In the genomic region with DNA sequence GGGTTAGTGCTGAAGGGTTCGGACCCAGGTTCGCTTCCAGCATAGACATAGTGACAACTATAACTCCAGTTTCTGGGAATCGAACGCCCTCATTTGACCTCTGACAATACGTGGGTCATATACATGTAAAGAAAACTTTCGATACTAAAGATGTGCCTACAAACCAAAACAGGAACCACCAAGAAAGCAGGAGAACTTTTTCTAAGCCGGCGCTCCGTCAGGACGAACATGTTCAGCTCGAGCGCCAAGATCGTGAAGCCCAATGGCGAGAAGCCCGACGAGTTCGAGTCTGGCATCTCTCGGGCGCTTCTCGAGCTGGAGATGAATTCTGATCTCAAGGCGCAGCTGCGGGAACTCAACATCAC, we compare ENCODE assay signal across 9 mouse cellular contexts. TPM values are rescaled to one million over a fixed set of nuclear protein-coding genes. Genes with fewer than 3 reads are reported as not detected.
A peak's percentile ranks its signal among the peaks of the same experiment; 100 is the strongest.
DNase-seq lines count a peak whose midpoint lies in the region; ATAC-seq and TF ChIP-seq lines count a peak whose summit lies in the region.
"Had no signal": no experiment of that assay in that cellular context is flagged by ENCODE, and none has a peak within 500 bp of the region (broad histone marks: within the 10 kb centered on the region; RNA-seq: fewer than 3 reads in every experiment).

No protein-coding gene starts in this region.

- peak overlapping the region; percentile 71 for H3K4me3 ChIP-seq in cortical plate, adult 2 months (ENCODE audit: insufficient read depth, low read length)
- H3K4me3 ChIP-seq in heart, embryonic 15.5 days: peak overlapping the region; percentile 81
- peak overlapping the region; percentile 76 for H3K4me3 ChIP-seq in limb, embryonic 13.5 days
- H3K4me3 ChIP-seq in midbrain, postnatal 0 days (ENCODE audit: low read depth, low read length): peak overlapping the region; percentile 81

- ATAC-seq in heart, embryonic 15.5 days (replicated peaks; ENCODE audit: insufficient number of reproducible peaks, insufficient read depth, low FRiP score, low read depth): no peak
- ATAC-seq in limb, embryonic 13.5 days (ENCODE audit: low FRiP score, low read depth): no peak
- no peak for ATAC-seq in midbrain, postnatal 0 days (ENCODE audit: low FRiP score)

- H3K27ac ChIP-seq in cortical plate, adult 2 months (ENCODE audit: insufficient read depth, low read length): no peak overlapping the region
- peak overlapping the region; percentile 91 for H3K27ac ChIP-seq in heart, embryonic 15.5 days
- H3K27ac ChIP-seq in limb, embryonic 13.5 days: peak overlapping the region; percentile 63
- 0 out of 2 replicates have a peak overlapping the region, but pooled peaks have one; percentile 72 for H3K27ac ChIP-seq in midbrain, postnatal 0 days (ENCODE audit: low read depth, low read length)

- H3K36me3 ChIP-seq in heart, embryonic 15.5 days: peaks cover 19% of the 10 kb centered on the region
- peaks cover 38% of the 10 kb centered on the region for H3K36me3 ChIP-seq in limb, embryonic 13.5 days
- 0 out of 2 replicates have a peak, but pooled peaks cover 3% of the 10 kb centered on the region for H3K36me3 ChIP-seq in midbrain, postnatal 0 days (ENCODE audit: insufficient read depth, low read length)

- under 1% methylated on average over 22 of the region's 22 CpGs for WGBS in heart, embryonic 15.5 days
- WGBS in limb, embryonic 13.5 days: under 1% methylated on average over 22 of the region's 22 CpGs
- WGBS in midbrain, postnatal 0 days: 0% methylated on average over 22 of the region's 22 CpGs

- no peaks in the 10 kb centered on the region for H3K27me3 ChIP-seq in heart, embryonic 15.5 days
- H3K27me3 ChIP-seq in limb, embryonic 13.5 days: no peaks in the 10 kb centered on the region
- no peaks in the 10 kb centered on the region for H3K27me3 ChIP-seq in midbrain, postnatal 0 days (ENCODE audit: insufficient read depth, low read length)

- peak; percentile 37 to 46 for DNase-seq in adrenal gland, postnatal 36 days
- DNase-seq in adrenal gland, adult 8-10 months: no peak
- no peak for DNase-seq in midbrain, postnatal 0 days (ENCODE audit: low spot score)
- no peak for DNase-seq in adipocyte (ENCODE audit: low spot score)
- no peak for DNase-seq in cerebellum, adult 11 months

- TF ChIP-seq CTCF in cortical plate, adult 2 months (IDR thresholded peaks at IDR 0.05; ENCODE audit: extremely low read depth, insufficient read depth, low read length): no peak
- no peak for TF ChIP-seq CTCF in midbrain, postnatal 0 days (IDR thresholded peaks at IDR 0.05)

- TF ChIP-seq POLR2A in cortical plate, adult 2 months (IDR thresholded peaks at IDR 0.05; ENCODE audit: extremely low read depth, insufficient read depth, low read length): no peak

- no peaks in the 10 kb centered on the region for H3K9me3 ChIP-seq in heart, embryonic 15.5 days (replicated peaks)
- H3K9me3 ChIP-seq in limb, embryonic 13.5 days: no peaks in the 10 kb centered on the region
- no peaks in the 10 kb centered on the region for H3K9me3 ChIP-seq in midbrain, postnatal 0 days (ENCODE audit: low read length)

- H3K4me1 ChIP-seq in cortical plate, adult 2 months (ENCODE audit: control insufficient read depth, insufficient read depth, low read length): peaks cover 4% of the 10 kb centered on the region
- peaks cover 21% of the 10 kb centered on the region for H3K4me1 ChIP-seq in heart, embryonic 15.5 days (replicated peaks)
- H3K4me1 ChIP-seq in limb, embryonic 13.5 days: peaks cover 31% of the 10 kb centered on the region
- H3K4me1 ChIP-seq in midbrain, postnatal 0 days (ENCODE audit: insufficient read depth, low read length): peaks cover 10% of the 10 kb centered on the region; the same call in 1 of the 2 replicates

- peak overlapping the region; percentile 69 for H3K4me2 ChIP-seq in heart, embryonic 15.5 days
- peak overlapping the region; percentile 96 for H3K4me2 ChIP-seq in limb, embryonic 13.5 days (replicated peaks)
- H3K4me2 ChIP-seq in midbrain, postnatal 0 days (ENCODE audit: low read depth, low read length, poor library complexity, severe bottlenecking): peak overlapping the region; percentile 61

- H3K9ac ChIP-seq in heart, embryonic 15.5 days: peak overlapping the region; percentile 56
- H3K9ac ChIP-seq in limb, embryonic 13.5 days: peak overlapping the region; percentile 69
- 0 out of 2 replicates have a peak overlapping the region, but pooled peaks have one; percentile 19 for H3K9ac ChIP-seq in midbrain, postnatal 0 days (replicated peaks; ENCODE audit: low read length, poor library complexity, severe bottlenecking)

RNA-seq across cellular contexts. Expression of gene Mospd3, which starts 0.5 kb away (rescaled TPM):
- total RNA-seq in adrenal gland, postnatal 36 days (2021): 10 to 100 TPM; 45.6 to 47.8 TPM
- 10 to 100 TPM; 42.2 to 65.0 (median 52.4) TPM for total RNA-seq in adrenal gland, adult 8-10 months (2022)
- 45.1 and 45.3 TPM in 2 replicates for polyA plus RNA-seq in cortical plate, adult 2 months (2012; rRNA removed)
- polyA plus RNA-seq in heart, embryonic 15.5 days (2015; fragmentation: Nextera tagmentation; extraction: Ambion mirVana): 17.1 and 26.5 TPM in 2 replicates
- polyA plus RNA-seq in limb, embryonic 13.5 days (2015; fragmentation: Nextera tagmentation; extraction: Ambion mirVana): 27.9 and 28.7 TPM in 2 replicates
- total RNA-seq in midbrain, postnatal 0 days (2014; rRNA removed): 17.7 and 18.5 TPM in 2 replicates
- polyA plus RNA-seq in midbrain, postnatal 0 days (2015; fragmentation: Nextera tagmentation; extraction: Ambion mirVana): 70.5 and 71.3 TPM in 2 replicates

RNA-seq across cellular contexts. Expression of gene Pcolce, which starts 12.2 kb away (rescaled TPM):
- 100 to 1,000 TPM; 874 to 904 TPM for total RNA-seq in adrenal gland, postnatal 36 days (2021)
- total RNA-seq in adrenal gland, adult 8-10 months (2022): 1,000 to 10,000 TPM; 1,036 to 1,320 (median 1,219) TPM
- 12.6 and 13.6 TPM in 2 replicates for polyA plus RNA-seq in cortical plate, adult 2 months (2012; rRNA removed)
- 117 and 129 TPM in 2 replicates for polyA plus RNA-seq in heart, embryonic 15.5 days (2015; fragmentation: Nextera tagmentation; extraction: Ambion mirVana)
- 152 and 157 TPM in 2 replicates for polyA plus RNA-seq in limb, embryonic 13.5 days (2015; fragmentation: Nextera tagmentation; extraction: Ambion mirVana)
- 18.6 and 19.4 TPM in 2 replicates for total RNA-seq in midbrain, postnatal 0 days (2014; rRNA removed)
- 16.7 and 19.6 TPM in 2 replicates for polyA plus RNA-seq in midbrain, postnatal 0 days (2015; fragmentation: Nextera tagmentation; extraction: Ambion mirVana)
- total RNA-seq: hematopoietic stem cell, adult 5-6 weeks had no signal

RNA-seq across cellular contexts. Expression of gene Fbxo24, which starts 27.5 kb away (rescaled TPM):
- total RNA-seq in adrenal gland, postnatal 36 days (2021): 1 to 10 TPM in 1 of 2 experiments, under 1 TPM in 1; 0.93 to 1.7 TPM
- 1 to 10 TPM in 3 of 4 experiments, under 1 TPM in 1; 0.90 to 5.5 (median 3.0) TPM for total RNA-seq in adrenal gland, adult 8-10 months (2022)
- polyA plus RNA-seq in cortical plate, adult 2 months (2012; rRNA removed): 0.23 and 0.29 TPM in 2 replicates
- 0.11 and 0.23 TPM in 2 replicates for polyA plus RNA-seq in heart, embryonic 15.5 days (2015; fragmentation: Nextera tagmentation; extraction: Ambion mirVana)
- 0.19 and 0.23 TPM in 2 replicates for polyA plus RNA-seq in limb, embryonic 13.5 days (2015; fragmentation: Nextera tagmentation; extraction: Ambion mirVana)
- total RNA-seq in midbrain, postnatal 0 days (2014; rRNA removed): 0.28 TPM in 1 of 2 replicates, not detected in the other
- 0.09 and 0.10 TPM in 2 replicates for polyA plus RNA-seq in midbrain, postnatal 0 days (2015; fragmentation: Nextera tagmentation; extraction: Ambion mirVana)
- total RNA-seq: hematopoietic stem cell, adult 5-6 weeks had no signal

RNA-seq across cellular contexts. Expression of gene Lrch4, which starts 27.6 kb away (rescaled TPM):
- 10 to 100 TPM; 23.5 to 36.1 TPM for total RNA-seq in adrenal gland, postnatal 36 days (2021)
- total RNA-seq in adrenal gland, adult 8-10 months (2022): 10 to 100 TPM; 25.1 to 35.9 (median 31.4) TPM
- polyA plus RNA-seq in cortical plate, adult 2 months (2012; rRNA removed): 11.5 and 15.0 TPM in 2 replicates
- 20.7 and 26.7 TPM in 2 replicates for polyA plus RNA-seq in heart, embryonic 15.5 days (2015; fragmentation: Nextera tagmentation; extraction: Ambion mirVana)
- 34.0 and 34.3 TPM in 2 replicates for polyA plus RNA-seq in limb, embryonic 13.5 days (2015; fragmentation: Nextera tagmentation; extraction: Ambion mirVana)
- total RNA-seq in midbrain, postnatal 0 days (2014; rRNA removed): 13.1 and 14.5 TPM in 2 replicates
- 13.1 and 15.9 TPM in 2 replicates for polyA plus RNA-seq in midbrain, postnatal 0 days (2015; fragmentation: Nextera tagmentation; extraction: Ambion mirVana)

RNA-seq across cellular contexts. Expression of gene Gm20605, which starts 27.6 kb away (rescaled TPM):
- total RNA-seq in adrenal gland, postnatal 36 days (2021): 1 to 10 TPM; 7.9 to 9.6 TPM
- total RNA-seq in adrenal gland, adult 8-10 months (2022): 10 to 100 TPM in 3 of 4 experiments, 1 to 10 TPM in 1; 8.2 to 24.1 (median 14.7) TPM
- 11.0 and 12.6 TPM in 2 replicates for polyA plus RNA-seq in cortical plate, adult 2 months (2012; rRNA removed)
- 7.1 and 12.2 TPM in 2 replicates for polyA plus RNA-seq in heart, embryonic 15.5 days (2015; fragmentation: Nextera tagmentation; extraction: Ambion mirVana)
- 6.1 and 9.6 TPM in 2 replicates for polyA plus RNA-seq in limb, embryonic 13.5 days (2015; fragmentation: Nextera tagmentation; extraction: Ambion mirVana)
- total RNA-seq in midbrain, postnatal 0 days (2014; rRNA removed): 0.99 and 4.1 TPM in 2 replicates
- polyA plus RNA-seq in midbrain, postnatal 0 days (2015; fragmentation: Nextera tagmentation; extraction: Ambion mirVana): 4.4 and 6.5 TPM in 2 replicates

Comparison
In these comparisons a context has a peak if more than half of its experiments do, and no peak if none do; other contexts are left out.
1. DNase-seq: peak in adrenal gland, postnatal 36 days (2 of 2); none in adrenal gland, adult 8-10 months (single experiment), midbrain, postnatal 0 days (single experiment), adipocyte (single experiment) and cerebellum, adult 11 months (single experiment).
2. H3K9ac ChIP-seq: peak in every context shown above with its lines; median percentile 69 in limb, embryonic 13.5 days; 56 in heart, embryonic 15.5 days; 19 in midbrain, postnatal 0 days.
3. Peak in every context shown above with its lines, with median percentiles within 50 percentile points of each other: H3K4me3 ChIP-seq and H3K4me2 ChIP-seq.